Mouse (Mus musculus) forebrain, embryonic 16.5 days (tissue): ENCODE measurements around the gene Trim44. TPM values are rescaled to one million over a fixed set of nuclear protein-coding genes. Genes with fewer than 3 reads are reported as not detected.

Source experiments
- ATAC-seq: fragments of 200-750 bp; cut with Nextera tagmentation; 2 replicates; pipeline ENCODE4 v1.8.0; 2017; ENCODE audit warnings: mild to moderate bottlenecking, moderate library complexity
- H3K27ac ChIP-seq: fragments of 300-500 bp; sonication (generic); 2 replicates; pipeline ENCODE4 v1.5.1; 2014; ENCODE audit warnings: low read length, control low read depth
- H3K27me3 ChIP-seq: fragments of 300-500 bp; sonication (generic); replicated peaks from 2 replicates; pipeline ENCODE4 v1.6.1; 2014; ENCODE audit warnings: low read length; ENCODE audit not compliant: control insufficient read depth, insufficient read depth
- H3K36me3 ChIP-seq: fragments of 300-500 bp; sonication (generic); 2 replicates; pipeline ENCODE4 v1.6.1; 2014; ENCODE audit not compliant: control insufficient read depth, insufficient read depth
- H3K4me1 ChIP-seq: fragments of 300-500 bp; sonication (generic); replicated peaks from 2 replicates; pipeline ENCODE4 v1.6.1; 2014; ENCODE audit warnings: low read length; ENCODE audit not compliant: control insufficient read depth, insufficient read depth
- H3K4me2 ChIP-seq: fragments of 300-500 bp; sonication (generic); 2 replicates; pipeline ENCODE4 v1.6.1; 2014; ENCODE audit warnings: mild to moderate bottlenecking, low read length, control low read depth
- H3K4me3 ChIP-seq: fragments of 300-500 bp; sonication (generic); replicated peaks from 2 replicates; pipeline ENCODE4 v1.5.1; 2014; ENCODE audit warnings: mild to moderate bottlenecking, low read length, control low read depth
- H3K9ac ChIP-seq: fragments of 300-500 bp; sonication (generic); replicated peaks from 2 replicates; pipeline ENCODE4 v1.6.1; 2014; ENCODE audit warnings: low read depth, low read length, control low read depth
- H3K9me3 ChIP-seq: fragments of 300-500 bp; sonication (generic); 2 replicates; pipeline ENCODE4 v1.6.1; 2016; ENCODE audit warnings: low read length; ENCODE audit not compliant: control insufficient read depth
- WGBS: fragments of 180-500 bp; shearing (Covaris S2); extraction: QIAGEN DNeasy Blood & Tissue Kit; methylation state at CpG from one replicate; pipeline ENCODE4 v1.1.7; 2014; 5-methylcytosine and 5-hydroxymethylcytosine counted together
- polyA plus RNA-seq: library from polyadenylated mRNA; unstranded; fragments of >200 nt; fragmentation: Nextera tagmentation; extraction: Ambion mirVana; gene quantifications from 2 replicates; pipeline ENCODE4 v1.2.1, GENCODE M21; 2015

The Trim44 gene
- polyA plus RNA-seq, 1 experiment from 2014 or later: 48.2 TPM

DNA sequence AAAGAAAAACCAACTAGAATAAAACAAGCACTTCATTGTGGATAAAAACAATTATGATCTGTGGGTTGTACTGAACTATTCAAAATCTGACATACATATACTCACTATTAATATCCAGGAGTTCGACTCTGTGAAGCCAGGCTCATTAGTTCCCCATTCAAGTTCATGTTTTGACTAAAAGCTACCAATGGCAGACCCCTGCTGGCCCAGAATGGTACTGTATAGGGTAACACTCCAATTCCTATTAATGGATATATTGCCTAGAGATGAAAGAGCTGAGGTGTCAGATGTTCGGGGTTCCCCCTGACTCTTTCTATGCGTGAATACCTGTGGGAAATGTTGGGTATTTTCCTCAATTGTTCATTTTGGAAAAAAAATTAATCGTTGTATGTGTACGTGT lies 117.6 kb downstream of the Trim44 start:
- no peaks in the 10 kb centered on the region for H3K36me3 ChIP-seq
- no peak overlapping the region for H3K4me3 ChIP-seq
- H3K9ac ChIP-seq: no peak overlapping the region
- H3K4me1 ChIP-seq: 0 out of 2 replicates have a peak, but pooled peaks cover 2% of the 10 kb centered on the region
- WGBS: 55% methylated on average over 5 of the region's 5 CpGs
- no peaks in the 10 kb centered on the region for H3K9me3 ChIP-seq
- no peak overlapping the region for H3K27ac ChIP-seq
- peak; percentile 68 for ATAC-seq
- H3K27me3 ChIP-seq: no peaks in the 10 kb centered on the region
- H3K4me2 ChIP-seq: no peak overlapping the region

DNA sequence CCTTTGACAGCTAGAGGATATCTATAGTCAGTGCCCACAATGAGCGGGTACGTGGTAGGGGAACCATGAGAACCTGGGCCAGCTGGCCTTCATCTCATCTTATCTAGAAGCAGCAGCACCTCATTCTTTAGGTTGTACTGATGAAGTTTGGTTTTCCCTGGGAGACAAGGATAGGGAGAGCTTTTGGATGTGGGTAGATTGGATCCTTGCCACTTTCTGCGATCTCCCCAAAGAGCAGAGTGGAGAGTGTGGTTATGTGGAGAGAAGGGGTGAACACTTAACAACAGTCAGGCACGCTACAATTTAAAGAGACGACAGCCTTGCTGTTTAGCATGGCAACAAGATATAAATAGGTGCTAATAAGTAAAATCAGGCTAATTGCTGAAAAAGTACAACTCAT lies 119.0 kb downstream of the Trim44 start:
- Histone ChIP-seq H3K4me3 (no peak overlapping the region), H3K4me2 (no peak overlapping the region), H3K27me3 (no peaks in the 10 kb centered on the region), H3K4me1 (0 out of 2 replicates have a peak, but pooled peaks cover 2% of the 10 kb centered on the region), H3K9me3 (no peaks in the 10 kb centered on the region), H3K36me3 (no peaks in the 10 kb centered on the region), H3K9ac (no peak overlapping the region), H3K27ac (no peak overlapping the region)
- 68% methylated on average over 5 of the region's 5 CpGs for WGBS
- ATAC-seq: no peak

DNA sequence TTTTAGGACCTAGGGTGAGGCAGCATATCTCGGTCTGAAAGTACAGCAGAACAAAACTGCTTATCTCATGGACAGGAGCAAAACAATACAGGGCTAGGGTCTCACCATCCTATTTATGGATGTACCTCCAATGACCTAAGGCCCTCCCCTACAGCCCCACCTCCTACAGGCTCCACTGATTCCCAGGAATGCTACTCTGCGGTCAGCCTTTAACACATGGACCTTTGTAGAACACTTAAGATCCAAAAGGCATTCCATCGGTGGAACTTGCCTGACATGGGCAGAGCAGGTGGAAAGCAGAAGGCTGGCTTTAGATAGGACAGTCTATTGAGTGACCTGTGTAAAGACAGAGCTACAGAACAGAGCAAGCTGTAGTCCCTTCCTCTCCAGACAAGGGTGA lies 120.3 kb downstream of the Trim44 start:
- Histone ChIP-seq H3K27ac (no peak overlapping the region), H3K4me1 (0 out of 2 replicates have a peak, but pooled peaks cover 2% of the 10 kb centered on the region), H3K4me2 (no peak overlapping the region), H3K9me3 (no peaks in the 10 kb centered on the region), H3K27me3 (no peaks in the 10 kb centered on the region), H3K4me3 (no peak overlapping the region), H3K9ac (no peak overlapping the region), H3K36me3 (no peaks in the 10 kb centered on the region)
- WGBS: 72% methylated on average over 3 of the region's 3 CpGs
- no peak for ATAC-seq

DNA sequence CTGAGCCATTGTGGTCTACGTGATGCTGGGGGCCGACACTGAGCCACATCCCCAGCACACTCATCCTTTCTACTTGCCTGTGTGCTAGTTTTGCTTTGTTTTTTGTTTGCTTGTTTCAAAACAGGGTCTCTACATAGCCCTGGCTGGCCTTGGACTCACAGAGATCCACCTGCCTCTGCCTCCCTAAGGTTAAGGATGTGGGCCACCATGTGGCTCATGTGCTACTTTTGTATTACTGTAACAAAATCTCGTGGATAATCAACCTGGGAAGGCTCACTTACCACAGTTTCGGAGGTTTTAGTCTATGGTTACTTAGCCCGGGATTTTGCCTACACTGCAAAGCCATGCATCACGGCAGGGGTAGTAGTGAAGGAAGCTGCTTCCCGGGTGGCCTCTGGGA lies 125.5 kb downstream of the Trim44 start:
- Histone ChIP-seq H3K4me1 (no peaks in the 10 kb centered on the region), H3K36me3 (no peaks in the 10 kb centered on the region), H3K4me2 (no peak overlapping the region), H3K4me3 (no peak overlapping the region), H3K27ac (no peak overlapping the region), H3K9ac (no peak overlapping the region), H3K9me3 (no peaks in the 10 kb centered on the region), H3K27me3 (no peaks in the 10 kb centered on the region)
- no peak for ATAC-seq
- WGBS: 83% methylated on average over 7 of the region's 7 CpGs

DNA sequence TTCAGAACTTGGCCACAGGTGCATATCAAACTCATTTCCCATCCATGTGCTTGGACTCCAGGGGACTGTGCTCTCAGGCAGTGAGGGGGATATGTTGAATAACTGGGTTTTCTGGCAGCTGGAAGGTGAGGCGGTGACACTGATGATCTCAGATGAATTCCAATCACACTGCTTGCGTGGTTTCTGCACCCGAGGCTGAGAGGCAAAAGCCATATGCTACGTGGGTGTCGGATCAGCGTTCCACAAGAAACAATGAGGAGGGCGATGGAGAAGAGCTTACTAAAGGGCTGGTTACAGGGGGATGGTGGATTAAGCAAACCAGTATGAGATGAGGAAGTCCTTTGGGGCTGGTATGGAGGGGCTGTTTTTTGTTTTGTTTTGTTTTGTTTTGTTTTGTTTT lies 127.8 kb downstream of the Trim44 start:
- H3K4me1 ChIP-seq: no peaks in the 10 kb centered on the region
- H3K9ac ChIP-seq: no peak overlapping the region
- H3K4me2 ChIP-seq: no peak overlapping the region
- no peaks in the 10 kb centered on the region for H3K9me3 ChIP-seq
- H3K4me3 ChIP-seq: no peak overlapping the region
- H3K27ac ChIP-seq: no peak overlapping the region
- no peaks in the 10 kb centered on the region for H3K27me3 ChIP-seq
- 66% methylated on average over 7 of the region's 7 CpGs for WGBS
- ATAC-seq: no peak
- H3K36me3 ChIP-seq: no peaks in the 10 kb centered on the region

DNA sequence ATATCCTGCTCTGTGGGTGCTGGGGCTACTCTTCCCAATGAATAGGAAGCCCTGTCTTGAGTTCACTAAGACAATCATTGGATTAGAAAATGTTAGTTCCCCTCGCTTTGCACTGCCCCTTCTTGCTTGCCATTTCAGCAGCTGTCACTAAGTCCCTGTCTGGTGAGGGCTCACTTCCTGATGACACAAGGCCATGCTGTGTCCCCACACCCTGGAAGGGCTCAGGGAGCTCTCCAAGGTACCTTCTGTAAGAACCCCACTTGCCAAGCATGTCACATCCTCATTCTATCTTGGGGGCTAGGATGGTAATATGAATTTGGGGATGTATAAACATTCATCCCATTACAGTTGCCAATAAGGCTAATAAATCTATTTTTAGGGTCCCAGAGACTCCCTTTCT lies 129.7 kb downstream of the Trim44 start:
- Histone ChIP-seq H3K4me1 (no peaks in the 10 kb centered on the region), H3K9ac (no peak overlapping the region), H3K36me3 (no peaks in the 10 kb centered on the region), H3K27ac (no peak overlapping the region), H3K27me3 (no peaks in the 10 kb centered on the region), H3K4me2 (no peak overlapping the region), H3K4me3 (no peak overlapping the region), H3K9me3 (no peaks in the 10 kb centered on the region)
- ATAC-seq: no peak
- WGBS: 23% methylated on average over 1 of the region's 1 CpGs

DNA sequence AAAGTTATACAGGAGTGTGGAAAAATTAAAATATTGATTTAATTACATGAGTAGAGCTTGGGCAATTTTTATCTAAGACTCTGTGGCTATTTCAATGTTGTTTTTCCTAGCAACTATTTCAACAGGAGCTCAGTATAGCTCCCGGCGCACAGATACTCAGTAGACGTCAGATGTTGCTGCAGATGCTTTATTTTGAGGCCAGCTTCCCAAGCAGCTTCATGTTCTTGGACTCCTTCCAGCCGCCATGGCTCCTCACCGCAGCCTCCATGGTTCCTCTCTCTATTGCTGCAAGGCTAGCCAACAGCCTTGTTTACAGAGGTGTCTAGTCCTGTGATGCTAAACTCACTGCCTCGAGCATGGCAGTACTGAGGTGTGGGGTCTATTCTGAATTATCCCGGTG lies 134.3 kb downstream of the Trim44 start:
- no peak overlapping the region for H3K4me3 ChIP-seq
- H3K9me3 ChIP-seq: no peaks in the 10 kb centered on the region
- ATAC-seq: no peak
- H3K4me1 ChIP-seq: no peaks in the 10 kb centered on the region
- WGBS: 83% methylated on average over 7 of the region's 7 CpGs
- no peaks in the 10 kb centered on the region for H3K36me3 ChIP-seq
- no peak overlapping the region for H3K9ac ChIP-seq
- H3K4me2 ChIP-seq: no peak overlapping the region
- H3K27ac ChIP-seq: no peak overlapping the region
- no peaks in the 10 kb centered on the region for H3K27me3 ChIP-seq

DNA sequence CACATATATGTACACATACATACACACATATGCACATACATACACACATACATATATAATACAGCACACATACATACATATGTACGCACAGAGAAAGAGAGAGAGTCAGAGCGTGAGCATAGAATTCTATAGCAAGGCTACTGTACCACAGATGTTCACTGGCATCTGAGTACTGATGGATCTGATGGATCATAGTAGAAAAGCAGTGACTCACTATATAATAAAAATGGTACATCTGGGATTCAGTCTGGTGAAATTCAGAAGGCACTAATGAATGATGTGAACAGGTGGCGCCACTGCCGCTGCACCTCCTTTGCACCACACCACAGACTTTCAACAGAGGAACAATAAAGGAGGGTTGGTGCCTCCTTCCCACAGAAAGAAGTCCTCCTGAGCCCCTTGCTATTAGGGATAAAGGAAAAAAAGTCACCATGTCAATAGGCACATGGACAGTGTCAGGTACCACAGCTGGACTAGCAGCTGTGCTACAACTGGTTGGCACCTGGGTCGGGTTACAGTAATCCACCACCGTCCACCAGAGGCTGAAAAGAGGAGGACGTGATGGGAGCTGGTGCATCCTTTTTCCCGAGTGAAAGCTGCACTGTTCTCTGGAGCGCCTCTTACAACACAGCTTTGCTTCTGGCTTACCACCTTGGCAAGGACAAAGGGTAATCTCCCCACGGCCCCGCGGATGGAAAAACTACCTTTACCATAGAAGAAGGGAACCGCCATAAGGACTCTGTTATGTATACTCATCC lies 139.9 kb downstream of the Trim44 start:
- Histone ChIP-seq H3K9me3 (no peaks in the 10 kb centered on the region), H3K4me1 (no peaks in the 10 kb centered on the region), H3K4me3 (no peak overlapping the region), H3K27me3 (no peaks in the 10 kb centered on the region), H3K36me3 (no peaks in the 10 kb centered on the region), H3K4me2 (no peak overlapping the region), H3K9ac (no peak overlapping the region), H3K27ac (no peak overlapping the region)
- no peak for ATAC-seq
- 60% methylated on average over 13 of the region's 13 CpGs for WGBS

DNA sequence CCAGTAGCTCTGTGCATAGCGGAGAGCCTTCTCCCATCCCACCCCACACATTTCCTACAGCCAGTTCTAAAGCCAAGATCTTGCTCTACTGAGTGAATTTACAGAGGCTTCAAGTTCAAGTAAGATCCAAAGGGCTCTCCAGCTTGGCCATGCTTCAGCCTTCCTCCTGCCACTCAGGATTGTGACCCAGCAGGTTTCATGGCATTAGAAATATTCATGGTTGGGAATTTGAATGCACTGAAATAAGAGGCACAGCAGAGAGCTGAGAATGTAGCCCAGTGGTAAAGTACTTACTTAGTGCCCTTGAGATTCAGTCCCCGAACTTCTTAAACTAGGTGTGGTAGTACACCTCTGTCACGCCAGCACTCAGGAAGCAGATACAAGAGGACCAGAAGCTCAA lies 140.7 kb downstream of the Trim44 start:
- H3K9me3 ChIP-seq: no peaks in the 10 kb centered on the region
- no peak overlapping the region for H3K9ac ChIP-seq
- no peak overlapping the region for H3K27ac ChIP-seq
- no peak overlapping the region for H3K4me3 ChIP-seq
- H3K4me1 ChIP-seq: no peaks in the 10 kb centered on the region
- 93% methylated on average over 3 of the region's 3 CpGs for WGBS
- H3K4me2 ChIP-seq: no peak overlapping the region
- no peak for ATAC-seq
- H3K36me3 ChIP-seq: no peaks in the 10 kb centered on the region
- no peaks in the 10 kb centered on the region for H3K27me3 ChIP-seq

DNA sequence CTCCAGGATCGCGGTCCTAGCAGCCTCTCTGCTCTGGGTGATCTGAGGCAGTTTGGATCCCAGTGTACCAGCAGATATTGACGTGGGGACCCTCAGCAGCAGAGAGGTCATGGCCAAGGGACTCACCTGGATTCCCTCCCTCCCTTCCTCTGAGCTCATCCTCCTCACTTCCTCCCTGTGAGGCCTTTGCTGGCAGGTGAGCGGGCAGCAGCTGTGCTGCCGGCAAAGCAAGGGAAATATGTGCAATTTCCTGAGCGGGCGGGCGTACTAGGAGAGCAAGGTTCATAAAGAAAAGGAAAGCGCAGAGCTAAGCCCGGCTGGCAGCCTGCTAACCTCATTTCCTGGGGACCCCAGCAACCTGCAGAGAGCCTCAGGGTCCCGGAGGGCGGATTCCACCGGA lies 148.5 kb downstream of the Trim44 start:
- no peaks in the 10 kb centered on the region for H3K36me3 ChIP-seq
- H3K4me2 ChIP-seq: peak overlapping the region; percentile 22; the same call in 1 of the 2 replicates
- WGBS: 18% methylated on average over 13 of the region's 13 CpGs
- peaks cover 23% of the 10 kb centered on the region for H3K4me1 ChIP-seq
- no peak overlapping the region for H3K27ac ChIP-seq
- ATAC-seq: no peak; the same call in 1 of the 2 replicates
- no peaks in the 10 kb centered on the region for H3K9me3 ChIP-seq
- no peak overlapping the region for H3K4me3 ChIP-seq
- no peaks in the 10 kb centered on the region for H3K27me3 ChIP-seq
- peak overlapping the region; percentile 42; the same call in 1 of the 2 replicates for H3K9ac ChIP-seq
